Mouse (Mus musculus): ENCODE measurements around the gene Rpl12.
A peak's percentile ranks its signal among the peaks of the same experiment; 100 is the strongest.
"Not testable (repeated sequence)": the region's sequence is repeated elsewhere in the genome, so short reads cannot be mapped to it uniquely, and the experiment has no call there.

Rpl12 gene

DNA sequence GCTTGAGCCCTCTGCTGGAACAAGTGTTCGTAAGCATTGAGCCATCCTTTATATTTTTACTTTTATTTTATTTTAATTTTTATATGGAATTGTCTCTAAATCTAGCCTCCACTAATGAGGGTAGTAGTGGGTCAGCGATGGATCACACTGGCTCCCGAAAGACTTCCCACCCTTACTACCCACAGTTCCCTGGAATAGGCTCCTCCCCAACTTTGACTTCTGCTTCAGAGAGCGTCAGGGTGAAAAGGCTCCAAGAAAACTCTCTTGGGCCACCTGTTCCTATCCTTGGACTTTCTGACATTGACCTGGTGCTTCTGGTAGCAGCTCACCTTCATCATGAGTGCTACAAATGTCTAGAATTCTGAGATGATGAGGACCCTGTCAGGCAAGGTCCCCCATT lies 21.3 kb downstream of the Rpl12 start:
- no peak for DNase-seq

DNA sequence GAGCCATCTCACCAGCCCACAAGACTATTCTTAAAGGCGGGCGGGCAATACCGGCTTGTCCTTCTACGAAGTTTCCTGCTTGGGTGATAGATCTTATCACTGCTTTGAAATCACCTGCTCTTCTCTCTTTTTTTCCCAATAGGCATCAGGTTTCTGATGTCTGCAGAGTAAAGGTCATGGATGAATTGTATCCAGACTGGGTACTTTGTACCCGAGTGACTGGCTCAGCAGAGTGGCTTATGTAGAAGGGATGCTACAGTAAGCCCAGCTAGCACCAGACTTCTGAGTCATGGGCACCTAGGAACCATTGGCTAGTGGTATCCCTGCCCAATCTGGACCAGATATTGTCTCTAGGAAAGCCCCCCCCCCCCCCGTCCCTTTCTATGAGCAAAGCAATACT lies 22.3 kb downstream of the Rpl12 start:
- no peak for DNase-seq

DNA sequence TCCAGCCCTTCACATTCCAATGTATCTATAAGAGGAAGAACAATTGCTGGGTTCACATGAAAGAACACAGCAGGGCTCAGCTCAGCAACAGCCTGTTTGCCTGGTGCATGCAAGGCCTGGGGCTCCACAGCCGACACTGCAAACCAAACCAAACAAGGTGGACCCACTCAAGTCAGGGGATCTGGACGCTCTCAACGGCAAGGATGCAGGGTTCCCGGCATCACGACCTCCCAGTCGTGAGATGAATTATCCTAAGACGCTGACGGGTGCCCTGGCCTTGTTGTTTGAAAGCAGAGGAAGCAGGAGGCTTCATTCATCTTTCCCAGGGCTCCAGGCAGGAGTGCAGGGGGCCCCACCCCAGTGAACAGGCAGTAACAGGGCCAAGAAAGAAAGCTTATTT lies 24.5 kb downstream of the Rpl12 start:
- no peak for DNase-seq

DNA sequence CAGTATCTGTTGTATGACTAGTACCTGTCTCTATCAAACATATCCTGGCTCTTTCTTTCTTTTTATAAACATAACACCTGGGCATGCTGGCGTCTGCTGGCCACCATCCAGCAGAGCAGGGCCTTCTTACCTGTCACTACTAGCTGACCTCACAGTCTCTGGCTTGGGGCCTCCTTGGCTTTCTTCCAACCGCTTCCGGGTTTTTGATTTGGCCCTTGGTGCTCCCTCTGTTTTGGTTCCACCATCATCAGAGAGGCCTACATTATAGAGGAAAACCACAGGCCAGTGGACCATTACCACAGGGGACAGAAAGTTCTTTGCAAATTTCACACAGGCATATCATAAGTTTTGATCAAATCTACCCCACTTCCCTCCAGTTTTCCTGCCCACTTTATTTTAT lies 28.0 kb downstream of the Rpl12 start:
- DNase-seq: peak; percentile 56 to 72

DNA sequence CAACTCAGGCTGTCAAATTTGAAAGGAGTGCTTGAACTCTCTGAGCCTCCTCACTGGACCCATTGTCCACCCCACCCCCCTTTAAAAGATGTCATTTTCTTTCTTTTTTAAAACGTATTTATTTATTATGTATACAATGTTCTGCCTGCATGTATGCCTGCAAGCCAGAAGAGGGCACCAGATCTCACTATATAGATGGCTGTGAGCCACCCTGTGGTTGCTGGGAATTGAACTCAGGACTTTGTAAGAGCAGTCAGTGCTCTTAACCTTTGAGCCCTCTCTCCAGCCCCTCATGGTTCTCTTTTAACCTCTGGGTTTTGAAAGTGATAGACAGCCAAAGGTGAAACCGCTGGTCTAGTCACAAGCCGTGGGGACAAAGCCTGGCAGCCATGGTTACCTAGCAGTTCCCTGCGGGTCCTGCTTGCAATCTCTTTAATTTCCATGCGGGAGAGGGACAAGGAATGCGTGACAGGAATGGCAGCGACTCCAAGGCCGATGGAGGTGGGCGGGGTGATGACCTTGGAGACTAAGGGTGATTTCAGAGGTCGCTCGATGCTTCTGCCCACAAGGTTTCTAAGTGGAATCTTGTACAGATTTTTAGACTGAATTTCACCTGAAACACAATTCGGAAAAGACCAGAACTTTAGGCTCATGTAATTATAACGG lies 28.9 kb downstream of the Rpl12 start:
- no peak for DNase-seq

DNA sequence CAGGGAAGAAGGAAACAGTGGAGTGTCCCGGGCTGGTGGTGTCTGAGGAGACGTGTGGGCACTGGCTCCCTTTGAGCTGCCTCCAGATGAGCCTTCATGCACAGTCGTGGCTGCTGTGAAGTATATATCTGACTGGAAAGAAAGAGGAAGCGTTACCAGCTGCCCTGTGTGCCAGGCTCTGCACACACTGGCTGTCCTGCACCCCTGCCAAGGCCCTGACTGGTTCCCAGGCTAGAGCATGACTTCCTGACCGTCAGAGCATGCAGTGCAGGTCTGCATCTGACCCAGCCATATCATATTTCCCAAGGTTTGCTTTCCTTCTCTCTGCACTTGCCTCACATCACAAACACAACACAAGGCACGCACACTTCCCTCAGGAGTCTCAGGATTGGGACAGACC lies 30.8 kb downstream of the Rpl12 start:
- DNase-seq: no peak

DNA sequence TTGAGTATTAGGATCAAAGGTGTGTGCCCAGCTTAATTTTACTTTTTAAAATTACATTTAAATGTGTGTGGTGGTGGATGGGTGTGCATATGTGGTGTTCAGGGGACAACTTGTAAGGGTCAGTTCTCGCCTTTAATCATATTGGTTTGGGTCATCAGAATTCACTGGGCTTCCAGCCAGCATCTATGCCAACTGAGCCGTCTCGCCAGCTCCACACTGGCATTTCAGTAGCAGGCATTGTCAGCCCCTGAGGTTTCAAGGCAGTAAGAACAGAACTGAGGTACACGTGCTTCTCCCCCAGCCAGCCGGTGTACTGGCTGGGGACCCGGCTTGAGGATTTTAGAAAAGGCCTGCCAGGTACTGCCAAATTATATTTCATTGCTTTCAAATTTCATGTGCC lies 35.7 kb downstream of the Rpl12 start:
- peak; percentile 78 to 82 for DNase-seq

DNA sequence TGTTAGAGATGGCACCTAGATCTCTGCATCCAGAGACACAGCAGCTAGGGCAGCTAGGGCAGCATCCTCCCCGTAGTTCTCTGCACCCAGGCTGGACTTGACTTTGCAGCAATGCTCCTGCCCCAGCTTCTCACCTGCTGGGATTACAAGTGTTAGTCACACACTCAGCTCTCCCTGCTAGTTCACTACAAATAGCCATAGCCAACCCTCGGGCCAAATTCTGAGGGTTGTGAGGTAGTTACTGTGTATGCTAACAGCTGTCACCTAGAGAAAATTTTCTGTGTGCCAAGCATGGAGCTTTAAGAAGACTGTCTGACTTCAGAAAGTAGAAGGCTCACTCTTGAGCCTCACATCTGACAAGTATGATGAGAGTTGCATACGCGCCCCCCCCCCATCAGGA lies 36.4 kb downstream of the Rpl12 start:
- no peak for DNase-seq

DNA sequence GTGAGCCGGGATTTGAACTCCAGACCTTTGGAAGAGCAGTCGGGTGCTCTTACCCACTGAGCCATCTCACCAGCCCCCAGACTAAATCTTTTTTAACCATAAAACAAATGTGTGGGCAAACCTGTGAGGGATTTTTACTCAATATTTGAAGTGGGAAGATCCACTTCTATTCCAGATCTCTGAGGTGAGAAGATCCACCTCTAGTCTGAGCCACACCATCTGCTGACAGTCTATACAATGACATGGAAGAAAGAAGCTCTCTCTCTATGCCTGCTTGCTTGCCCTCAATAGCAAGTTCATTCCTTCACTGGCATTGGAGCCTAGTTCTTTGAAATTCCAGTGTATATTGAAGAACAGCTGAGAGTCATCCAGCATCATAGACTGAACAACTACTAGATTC lies 38.4 kb downstream of the Rpl12 start:
- no peak for DNase-seq

DNA sequence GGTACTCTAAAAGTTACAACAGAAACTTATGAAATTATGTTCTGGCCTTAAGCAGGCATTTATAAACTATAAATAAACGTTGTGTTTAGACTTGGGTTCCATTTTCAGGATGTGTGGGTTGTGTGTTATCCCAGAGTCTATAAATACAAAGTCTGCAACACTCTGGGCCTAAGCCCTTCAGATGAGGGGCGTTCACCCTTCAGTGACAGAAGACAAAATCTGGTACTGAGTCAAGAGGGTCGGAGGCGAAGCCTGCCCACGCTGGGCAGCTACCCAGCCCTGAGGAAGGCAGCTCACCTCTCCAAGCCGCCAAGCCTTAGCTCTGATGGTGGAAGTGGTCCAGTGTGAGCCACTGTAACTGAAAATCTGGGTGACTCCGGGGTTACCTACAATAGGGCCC lies 40.8 kb downstream of the Rpl12 start:
- DNase-seq: no peak

DNA sequence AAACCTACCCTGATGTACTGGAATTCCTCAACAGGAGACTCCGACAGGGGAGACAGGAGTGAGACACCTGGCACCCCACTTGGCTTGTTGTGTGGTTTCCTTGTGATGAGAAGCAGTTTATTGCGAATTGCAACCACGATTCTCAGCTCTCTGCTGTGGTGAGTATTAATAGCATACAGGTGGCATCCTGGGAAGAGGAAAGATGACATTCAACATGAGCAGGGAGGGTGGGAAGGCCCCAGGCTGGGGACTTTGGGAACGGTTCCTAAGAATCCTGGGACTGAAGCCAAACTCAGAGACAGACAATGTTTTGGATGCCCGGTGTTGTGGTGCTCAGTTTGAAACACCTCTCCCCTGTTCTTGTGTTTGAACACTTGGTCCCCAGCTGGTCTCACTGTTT lies 43.7 kb downstream of the Rpl12 start:
- peak; percentile 83 to 89 for DNase-seq

DNA sequence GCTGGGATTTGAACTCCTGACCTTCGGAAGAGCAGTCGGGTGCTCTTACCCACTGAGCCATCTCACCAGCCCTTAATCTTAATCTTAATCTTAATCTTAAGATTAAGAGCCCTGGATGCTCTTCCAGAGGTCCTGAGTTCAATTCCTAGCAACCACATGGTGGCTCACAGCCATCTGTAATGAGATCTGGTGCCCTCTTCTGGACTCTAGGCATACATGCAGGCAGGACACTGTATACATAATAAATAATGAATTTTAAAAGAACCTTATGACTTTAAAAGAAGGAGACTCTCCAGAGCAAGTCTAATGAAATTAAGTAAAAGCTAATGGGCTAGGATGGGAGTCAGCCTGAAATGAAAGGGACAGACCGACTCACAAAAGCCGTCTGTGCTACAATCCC lies 47.7 kb downstream of the Rpl12 start:
- DNase-seq: not testable (repeated sequence)

DNA sequence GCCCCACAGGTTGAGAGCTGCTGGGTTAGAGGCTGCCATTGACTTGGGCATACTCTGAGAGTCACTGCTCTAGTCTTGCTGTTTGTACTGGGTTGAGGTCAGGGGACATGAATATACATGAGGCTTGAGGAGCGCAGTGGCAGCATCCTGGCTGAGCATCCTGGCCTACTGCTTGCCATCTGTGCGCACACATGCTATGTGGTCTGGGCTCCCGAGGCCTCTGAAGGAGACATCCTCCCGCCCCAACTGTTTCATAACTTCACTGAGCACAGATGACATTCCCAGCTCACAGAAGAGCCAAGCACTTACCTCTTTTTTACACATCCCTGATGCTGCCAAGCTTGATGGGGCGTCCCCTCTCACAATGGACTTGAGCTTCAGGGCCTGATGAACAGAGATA lies 53.5 kb downstream of the Rpl12 start:
- peak; percentile 84 to 93 for DNase-seq

All from cerebellum, postnatal 14 days (tissue).